In the genomic region with DNA sequence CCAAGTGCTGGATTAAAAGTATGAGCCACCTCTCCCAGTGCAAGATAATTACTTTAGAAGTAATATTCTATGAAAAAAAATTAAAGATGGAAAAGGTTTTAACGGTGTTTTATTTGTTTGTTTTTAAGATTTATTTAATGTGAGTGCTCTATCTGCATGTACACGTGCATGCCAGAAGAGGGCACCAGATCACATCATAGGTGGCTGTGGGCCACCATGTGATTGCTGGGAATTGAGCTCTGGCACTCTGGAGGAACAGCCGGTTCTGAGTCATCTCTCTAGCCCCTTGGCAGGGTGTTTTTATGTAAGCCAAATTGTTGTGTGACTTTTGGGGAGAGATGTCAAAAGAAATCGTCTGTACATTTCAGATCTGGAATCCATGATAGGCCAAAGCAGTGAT, we compare ENCODE assay signal across 8 mouse cellular contexts. TPM values are rescaled to one million over a fixed set of nuclear protein-coding genes. Genes with fewer than 3 reads are reported as not detected.
DNase-seq lines count a peak whose midpoint lies in the region; ATAC-seq and TF ChIP-seq lines count a peak whose summit lies in the region.

No protein-coding gene starts in this region.

- no peaks in the 10 kb centered on the region for H3K27me3 ChIP-seq in lung, postnatal 0 days (replicated peaks; ENCODE audit: insufficient read depth, low read length)
- no peaks in the 10 kb centered on the region for H3K27me3 ChIP-seq in midbrain, embryonic 10.5 days (ENCODE audit: low read depth, poor library complexity, severe bottlenecking)

- TF ChIP-seq CTCF in gastrocnemius, adult 2 months (IDR thresholded peaks at IDR 0.05) = peak; percentile 79
- TF ChIP-seq CTCF in lung, postnatal 0 days (IDR thresholded peaks at IDR 0.05) = peak; percentile 74

- no peak overlapping the region for H3K4me2 ChIP-seq in lung, postnatal 0 days (replicated peaks; ENCODE audit: low read depth, low read length)

- no peak for TF ChIP-seq EP300 in lung, postnatal 0 days (IDR thresholded peaks at IDR 0.05)

- DNase-seq in gastrocnemius, adult 2 months = peak; percentile 23
- no peak for DNase-seq in gastrocnemius, adult 8-10 months (ENCODE audit: low spot score in 2 of 2)
- DNase-seq in B cell, adult 2 months = peak; percentile 64
- DNase-seq in adrenal gland, postnatal 14 days = peak; percentile 57
- peak; percentile 36 for DNase-seq in lung, postnatal 0 days (ENCODE audit: low spot score)
- DNase-seq in left cerebral cortex, postnatal 14 days (ENCODE audit: low spot score in 2 of 2) = no peak
- no peak for DNase-seq in left cerebral cortex, adult 9 months (ENCODE audit: low spot score in 2 of 2)
- DNase-seq in midbrain, embryonic 10.5 days (ENCODE audit: low spot score) = no peak

- 30% methylated on average over 4 of the region's 4 CpGs for WGBS in lung, postnatal 0 days
- WGBS in midbrain, embryonic 10.5 days = 40% methylated on average over 4 of the region's 4 CpGs

- no peak overlapping the region for H3K4me3 ChIP-seq in gastrocnemius, adult 2 months
- no peak overlapping the region for H3K4me3 ChIP-seq in lung, postnatal 0 days (ENCODE audit: low read depth, low read length)
- H3K4me3 ChIP-seq in midbrain, embryonic 10.5 days = no peak overlapping the region

- H3K27ac ChIP-seq in gastrocnemius, adult 2 months = no peak overlapping the region
- H3K27ac ChIP-seq in lung, postnatal 0 days (ENCODE audit: low read length) = no peak overlapping the region
- no peak overlapping the region for H3K27ac ChIP-seq in midbrain, embryonic 10.5 days (replicated peaks)

- intact Hi-C loops in gastrocnemius, adult 2 months (cut with DNase I) = loop anchor here (1.0 kb wide), 1 partner anchor 72 kb away; no protein-coding TSS in a partner anchor
- intact Hi-C loops in left cerebral cortex, postnatal 14 days (cut with DNase I) = no loop called here

- no peak overlapping the region for H3K9ac ChIP-seq in lung, postnatal 0 days (replicated peaks; ENCODE audit: low read depth)

- H3K9me3 ChIP-seq in lung, postnatal 0 days (ENCODE audit: low read length) = no peaks in the 10 kb centered on the region
- no peaks in the 10 kb centered on the region for H3K9me3 ChIP-seq in midbrain, embryonic 10.5 days (replicated peaks)

- no peaks in the 10 kb centered on the region for H3K4me1 ChIP-seq in lung, postnatal 0 days (ENCODE audit: insufficient read depth, low read depth, low read length)
- no peaks in the 10 kb centered on the region for H3K4me1 ChIP-seq in midbrain, embryonic 10.5 days

- no peaks in the 10 kb centered on the region for H3K36me3 ChIP-seq in lung, postnatal 0 days (ENCODE audit: insufficient read depth, low read length)
- H3K36me3 ChIP-seq in midbrain, embryonic 10.5 days = no peaks in the 10 kb centered on the region

- no peak for ATAC-seq in lung, postnatal 0 days

RNA-seq across cellular contexts. Expression of gene Prdx6, which starts 36.6 kb away (rescaled TPM):
- total RNA-seq in gastrocnemius, adult 2 months (2021) = 100 to 1,000 TPM; 104 to 168 TPM
- total RNA-seq in gastrocnemius, adult 8-10 months (2022) = 100 to 1,000 TPM; 119 to 142 (median 129) TPM
- total RNA-seq in adrenal gland, postnatal 14 days (2021) = 401 and 414 TPM in 2 replicates
- polyA plus RNA-seq in lung, postnatal 0 days (2015; fragmentation: Nextera tagmentation; extraction: Ambion mirVana) = 1,194 and 1,245 TPM in 2 replicates
- total RNA-seq in left cerebral cortex, postnatal 14 days (2021) = 100 to 1,000 TPM; 277 to 282 TPM
- 419 and 505 TPM in 2 replicates for polyA plus RNA-seq in midbrain, embryonic 10.5 days (2016; fragmentation: Nextera tagmentation; extraction: Ambion mirVana)

RNA-seq across cellular contexts. Expression of gene Tex50, which starts 55.4 kb away (rescaled TPM):
- not detected for total RNA-seq in gastrocnemius, adult 2 months (2021)
- total RNA-seq in gastrocnemius, adult 8-10 months (2022) = not detected
- total RNA-seq in adrenal gland, postnatal 14 days (2021) = not detected in 2 replicates
- 0.15 TPM in 1 of 2 replicates, not detected in the other for polyA plus RNA-seq in lung, postnatal 0 days (2015; fragmentation: Nextera tagmentation; extraction: Ambion mirVana)
- total RNA-seq in left cerebral cortex, postnatal 14 days (2021) = not detected
- polyA plus RNA-seq in midbrain, embryonic 10.5 days (2016; fragmentation: Nextera tagmentation; extraction: Ambion mirVana) = 0.16 and 0.22 TPM in 2 replicates

Comparison
In these comparisons a context has a peak if more than half of its experiments do, and no peak if none do; other contexts are left out.
1. DNase-seq: peak in gastrocnemius, adult 2 months (single experiment), B cell, adult 2 months (2 of 2), adrenal gland, postnatal 14 days (single experiment) and lung, postnatal 0 days (single experiment); none in gastrocnemius, adult 8-10 months (0 of 2), left cerebral cortex, postnatal 14 days (0 of 2), left cerebral cortex, adult 9 months (0 of 2) and midbrain, embryonic 10.5 days (single experiment).